Mouse (Mus musculus) hindbrain, embryonic 13.5 days (tissue): ENCODE measurements around the gene Sumo2. TPM values are rescaled to one million over a fixed set of nuclear protein-coding genes. Genes with fewer than 3 reads are reported as not detected.

ENCODE experiments used
- ATAC-seq: fragments of 200-750 bp; cut with Nextera tagmentation; 2 replicates; pipeline ENCODE4 v1.8.0; 2017; ENCODE audit warnings: moderate TSS enrichment; ENCODE audit not compliant: low FRiP score
- H3K27ac ChIP-seq: fragments of 300-500 bp; sonication (generic); 2 replicates; pipeline ENCODE4 v1.5.1; 2015; ENCODE audit warnings: inconsistent platforms, mild to moderate bottlenecking, moderate library complexity
- H3K27me3 ChIP-seq: fragments of 300-500 bp; sonication (generic); 2 replicates; pipeline ENCODE4 v1.6.1; 2015; ENCODE audit warnings: mild to moderate bottlenecking, inconsistent platforms
- H3K36me3 ChIP-seq: fragments of 300-500 bp; sonication (generic); 2 replicates; pipeline ENCODE4 v1.6.1; 2015; ENCODE audit warnings: mild to moderate bottlenecking, inconsistent platforms
- H3K4me1 ChIP-seq: fragments of 300-500 bp; sonication (generic); replicated peaks from 2 replicates; pipeline ENCODE4 v1.6.1; 2015; ENCODE audit warnings: inconsistent platforms
- H3K4me2 ChIP-seq: fragments of 300-500 bp; sonication (generic); 2 replicates; pipeline ENCODE4 v1.6.1; 2015; ENCODE audit warnings: inconsistent platforms, mild to moderate bottlenecking, moderate library complexity
- H3K4me3 ChIP-seq: fragments of 300-500 bp; sonication (generic); 2 replicates; pipeline ENCODE4 v1.5.1; 2015; ENCODE audit warnings: mild to moderate bottlenecking, inconsistent platforms
- H3K9ac ChIP-seq: fragments of 300-500 bp; sonication (generic); 2 replicates; pipeline ENCODE4 v1.6.1; 2015; ENCODE audit warnings: mild to moderate bottlenecking, inconsistent platforms
- H3K9me3 ChIP-seq: fragments of 300-500 bp; sonication (generic); 2 replicates; pipeline ENCODE4 v1.6.1; 2016; ENCODE audit warnings: inconsistent platforms
- WGBS: fragments of 180-500 bp; shearing (Covaris S2); methylation state at CpG from one replicate; pipeline ENCODE4 v1.1.7; 2015; 5-methylcytosine and 5-hydroxymethylcytosine counted together
- polyA plus RNA-seq: library from polyadenylated mRNA; unstranded; fragments of >200 nt; fragmentation: Nextera tagmentation; extraction: Ambion mirVana; gene quantifications from 2 replicates; pipeline ENCODE4 v1.2.1, GENCODE M21; 2015

Gene Sumo2
- polyA plus RNA-seq, 1 experiment from 2014 or later, result 1,182 TPM

GRCm38 (mm10) chr11:115515021-115515420, 21.1 kb downstream of the Sumo2 start:
- Histone ChIP-seq H3K9me3 (no peaks in the 10 kb centered on the region), H3K9ac (no peak overlapping the region), H3K4me1 (peaks cover 32% of the 10 kb centered on the region), H3K4me2 (no peak overlapping the region), H3K4me3 (no peak overlapping the region), H3K27ac (no peak overlapping the region), H3K27me3 (no peaks in the 10 kb centered on the region), H3K36me3 (no peaks in the 10 kb centered on the region)
- no peak for ATAC-seq
- 77% methylated on average over 6 of the region's 6 CpGs for WGBS

GRCm38 (mm10) chr11:115514238-115514663, 21.8 kb downstream of the Sumo2 start, which contains the start of gene Jpt1:
TSS of gene Jpt1 (minus strand) at chr11:115514387.
- no peaks in the 10 kb centered on the region for H3K9me3 ChIP-seq
- WGBS, result under 1% methylated on average over 24 of the region's 24 CpGs

GRCm38 (mm10) chr11:115513271-115514237, 22.5 kb downstream of the Sumo2 start:
- Histone ChIP-seq H3K4me3 (peak overlapping the region; percentile 98), H3K27ac (peak overlapping the region; percentile 92), H3K36me3 (no peaks in the 10 kb centered on the region), H3K27me3 (no peaks in the 10 kb centered on the region), H3K9me3 (no peaks in the 10 kb centered on the region), H3K9ac (peak overlapping the region; percentile 100), H3K4me2 (peak overlapping the region; percentile 80), H3K4me1 (peaks cover 42% of the 10 kb centered on the region)
- WGBS, result under 1% methylated on average over 57 of the region's 57 CpGs
- ATAC-seq, result peak; percentile 67

More at GRCm38 (mm10) chr11:115514238-115514663, 21.8 kb downstream of the Sumo2 start, which contains the start of gene Jpt1:
- H3K4me1 ChIP-seq, result peaks cover 37% of the 10 kb centered on the region
- peak within 1 kb of the TSS; percentile 100 for H3K9ac ChIP-seq
- H3K36me3 ChIP-seq, result no peaks in the 10 kb centered on the region
- peak within 1 kb of the TSS; percentile 92 for H3K27ac ChIP-seq
- peak within 1 kb of the TSS; percentile 98 for H3K4me3 ChIP-seq
- peak; percentile 96 for ATAC-seq
- H3K4me2 ChIP-seq, result peak within 1 kb of the TSS; percentile 80
- H3K27me3 ChIP-seq, result no peaks in the 10 kb centered on the region

GRCm38 (mm10) chr11:115512407-115513183, 23.5 kb downstream of the Sumo2 start:
- ATAC-seq, result no peak

GRCm38 (mm10) chr11:115512004-115512403, 24.1 kb downstream of the Sumo2 start:
- Histone ChIP-seq H3K9me3 (no peaks in the 10 kb centered on the region), H3K4me2 (peak overlapping the region; percentile 80), H3K4me3 (peak overlapping the region; percentile 98), H3K27ac (peak overlapping the region; percentile 92), H3K9ac (peak overlapping the region; percentile 100), H3K4me1 (peaks cover 58% of the 10 kb centered on the region), H3K27me3 (no peaks in the 10 kb centered on the region), H3K36me3 (no peaks in the 10 kb centered on the region)
- ATAC-seq, result no peak
- WGBS, result 38% methylated on average over 3 of the region's 3 CpGs

More at GRCm38 (mm10) chr11:115512407-115513183, 23.5 kb downstream of the Sumo2 start:
- WGBS, result 17% methylated on average over 8 of the region's 8 CpGs
- Histone ChIP-seq H3K36me3 (no peaks in the 10 kb centered on the region), H3K9ac (peak overlapping the region; percentile 100), H3K4me2 (peak overlapping the region; percentile 80), H3K9me3 (no peaks in the 10 kb centered on the region), H3K27me3 (no peaks in the 10 kb centered on the region), H3K4me3 (peak overlapping the region; percentile 98), H3K4me1 (peaks cover 52% of the 10 kb centered on the region), H3K27ac (peak overlapping the region; percentile 92)

GRCm38 (mm10) chr11:115511121-115511520, 25.0 kb downstream of the Sumo2 start:
- ATAC-seq, result no peak
- 0 out of 2 replicates have a peak overlapping the region, but pooled peaks have one; percentile 92 for H3K27ac ChIP-seq
- no peaks in the 10 kb centered on the region for H3K36me3 ChIP-seq
- no peaks in the 10 kb centered on the region for H3K9me3 ChIP-seq
- H3K4me1 ChIP-seq, result peaks cover 66% of the 10 kb centered on the region
- H3K4me2 ChIP-seq, result peak overlapping the region; percentile 80
- peak overlapping the region; percentile 98 for H3K4me3 ChIP-seq
- H3K9ac ChIP-seq, result peak overlapping the region; percentile 100
- 47% methylated on average over 2 of the region's 2 CpGs for WGBS
- H3K27me3 ChIP-seq, result no peaks in the 10 kb centered on the region

GRCm38 (mm10) chr11:115510507-115510888, 25.6 kb downstream of the Sumo2 start:
- Histone ChIP-seq H3K9me3 (no peaks in the 10 kb centered on the region), H3K27me3 (no peaks in the 10 kb centered on the region), H3K4me1 (peaks cover 70% of the 10 kb centered on the region), H3K4me3 (peak overlapping the region; percentile 98), H3K36me3 (no peaks in the 10 kb centered on the region), H3K4me2 (peak overlapping the region; percentile 80), H3K27ac (no peak overlapping the region), H3K9ac (peak overlapping the region; percentile 100)
- WGBS, result 47% methylated on average over 5 of the region's 5 CpGs
- no peak for ATAC-seq

- H3K9ac ChIP-seq, result peak overlapping the region; percentile 100
- WGBS, result 39% methylated on average over 6 of the region's 6 CpGs
- H3K4me3 ChIP-seq, result peak overlapping the region; percentile 98
- H3K9me3 ChIP-seq, result no peaks in the 10 kb centered on the region
- H3K4me1 ChIP-seq, result peaks cover 72% of the 10 kb centered on the region
- no peak overlapping the region for H3K27ac ChIP-seq
- peaks cover 2% of the 10 kb centered on the region for H3K36me3 ChIP-seq
- H3K4me2 ChIP-seq, result peak overlapping the region; percentile 80
- no peak for ATAC-seq
- no peaks in the 10 kb centered on the region for H3K27me3 ChIP-seq
These were observed 26.1 kb downstream of the Sumo2 start for GRCm38 (mm10) chr11:115509773-115510506.

GRCm38 (mm10) chr11:115508061-115508460, 28.0 kb downstream of the Sumo2 start:
- no peak for ATAC-seq
- no peaks in the 10 kb centered on the region for H3K9me3 ChIP-seq
- no peaks in the 10 kb centered on the region for H3K27me3 ChIP-seq
- H3K4me2 ChIP-seq, result no peak overlapping the region
- H3K4me1 ChIP-seq, result peaks cover 81% of the 10 kb centered on the region
- no peak overlapping the region; the same call in 1 of the 2 replicates for H3K9ac ChIP-seq
- peaks cover 11% of the 10 kb centered on the region for H3K36me3 ChIP-seq
- WGBS, result 90% methylated on average over 2 of the region's 2 CpGs
- H3K27ac ChIP-seq, result no peak overlapping the region
- H3K4me3 ChIP-seq, result no peak overlapping the region

GRCm38 (mm10) chr11:115506586-115506985, 29.5 kb downstream of the Sumo2 start:
- Histone ChIP-seq H3K4me1 (peaks cover 69% of the 10 kb centered on the region), H3K36me3 (peaks cover 25% of the 10 kb centered on the region), H3K9me3 (no peaks in the 10 kb centered on the region), H3K27me3 (no peaks in the 10 kb centered on the region), H3K9ac (no peak overlapping the region), H3K27ac (no peak overlapping the region), H3K4me2 (no peak overlapping the region), H3K4me3 (no peak overlapping the region)
- WGBS, result 71% methylated on average over 3 of the region's 3 CpGs
- ATAC-seq, result no peak

GRCm38 (mm10) chr11:115502636-115503035, 33.4 kb downstream of the Sumo2 start:
- Histone ChIP-seq H3K27ac (no peak overlapping the region), H3K4me1 (peaks cover 34% of the 10 kb centered on the region), H3K9me3 (no peaks in the 10 kb centered on the region), H3K4me3 (no peak overlapping the region), H3K36me3 (peaks cover 65% of the 10 kb centered on the region), H3K4me2 (no peak overlapping the region), H3K9ac (no peak overlapping the region), H3K27me3 (no peaks in the 10 kb centered on the region)
- ATAC-seq, result no peak
- 95% methylated on average over 6 of the region's 6 CpGs for WGBS
